Mouse (Mus musculus): ENCODE measurements around the gene Aspscr1. TPM values are rescaled to one million over a fixed set of nuclear protein-coding genes. Genes with fewer than 3 reads are reported as not detected.

Aspscr1 gene
- polyA plus RNA-seq, 1 experiment from 2014 or later: 129 TPM

DNA sequence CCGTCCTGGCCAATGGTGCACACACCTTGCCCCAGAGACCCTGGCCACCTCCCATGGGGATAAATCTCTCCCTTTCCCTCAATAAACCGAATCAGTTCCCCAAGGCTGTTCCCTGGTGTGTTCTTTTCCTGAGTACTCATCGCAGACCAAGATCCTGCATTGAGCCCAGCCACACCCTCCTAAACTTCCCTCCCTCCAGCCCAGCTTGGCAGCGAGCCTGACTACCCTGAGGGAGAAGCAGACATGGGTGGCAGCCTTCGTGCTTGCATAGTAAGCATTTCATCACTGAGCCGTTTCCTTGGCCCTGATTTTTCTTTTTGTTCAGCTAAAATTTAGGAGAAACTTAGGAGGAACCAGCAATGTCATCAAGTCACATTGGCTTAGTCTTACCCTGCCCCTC, 60.7 kb downstream of the Aspscr1 start:
- ATAC-seq (ENCODE audit: low FRiP score, low read depth): no peak
- 58% methylated on average over 6 of the region's 6 CpGs for WGBS
- no peak overlapping the region for H3K27ac ChIP-seq

DNA sequence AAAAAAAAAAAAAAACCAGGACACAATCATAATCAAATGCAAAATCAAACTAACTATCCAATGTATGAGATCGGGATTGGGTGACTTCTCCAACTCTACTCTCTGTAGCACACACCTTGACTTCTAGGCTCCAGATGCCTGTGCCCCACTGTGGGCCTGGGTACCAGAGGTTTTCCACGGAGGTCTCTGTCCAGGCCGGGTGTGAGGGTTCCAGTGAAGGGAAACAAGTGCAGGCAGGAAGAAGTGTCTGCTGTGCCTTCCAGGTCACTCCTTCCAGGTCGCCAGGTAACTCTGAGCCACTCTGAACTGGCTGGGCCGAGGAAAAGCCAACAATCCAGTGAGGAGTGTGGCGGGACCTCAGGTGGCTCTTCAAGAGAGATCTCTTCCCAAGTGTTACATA, 63.7 kb downstream of the Aspscr1 start:
- 72% methylated on average over 6 of the region's 6 CpGs for WGBS
- Histone ChIP-seq H3K4me3 (no peak overlapping the region), H3K4me2 (replicated peaks) (no peak overlapping the region), H3K27me3 (no peaks in the 10 kb centered on the region), H3K9ac (no peak overlapping the region), H3K9me3 (no peaks in the 10 kb centered on the region), H3K27ac (no peak overlapping the region), H3K4me1 (peaks cover 11% of the 10 kb centered on the region), H3K36me3 (no peaks in the 10 kb centered on the region)
- no peak for ATAC-seq (ENCODE audit: low FRiP score, low read depth)

More for the DNA sequence above, 60.7 kb downstream of the Aspscr1 start:
- Histone ChIP-seq H3K4me3 (no peak overlapping the region), H3K9ac (no peak overlapping the region), H3K27me3 (no peaks in the 10 kb centered on the region), H3K4me1 (peaks cover 18% of the 10 kb centered on the region), H3K4me2 (replicated peaks) (no peak overlapping the region), H3K9me3 (no peaks in the 10 kb centered on the region), H3K36me3 (no peaks in the 10 kb centered on the region)

GRCm38 (mm10) chr11:120740981-120741380, 68.2 kb downstream of the Aspscr1 start:
- ATAC-seq (ENCODE audit: low FRiP score, low read depth): no peak

GRCm38 (mm10) chr11:120744121-120744701, 71.4 kb downstream of the Aspscr1 start:
- H3K4me1 ChIP-seq: no peaks in the 10 kb centered on the region; the same call in 1 of the 2 replicates
- H3K4me2 ChIP-seq (replicated peaks): no peak overlapping the region
- H3K4me3 ChIP-seq: no peak overlapping the region
- H3K36me3 ChIP-seq: no peaks in the 10 kb centered on the region
- no peak for ATAC-seq (ENCODE audit: low FRiP score, low read depth)
- 61% methylated on average over 7 of the region's 7 CpGs for WGBS
- no peak overlapping the region for H3K9ac ChIP-seq
- no peaks in the 10 kb centered on the region for H3K9me3 ChIP-seq
- no peaks in the 10 kb centered on the region for H3K27me3 ChIP-seq
- no peak overlapping the region for H3K27ac ChIP-seq

More at GRCm38 (mm10) chr11:120740981-120741380, 68.2 kb downstream of the Aspscr1 start:
- no peak overlapping the region for H3K27ac ChIP-seq
- H3K4me3 ChIP-seq: no peak overlapping the region
- H3K27me3 ChIP-seq: no peaks in the 10 kb centered on the region
- H3K9me3 ChIP-seq: no peaks in the 10 kb centered on the region
- H3K9ac ChIP-seq: no peak overlapping the region
- no peak overlapping the region for H3K4me2 ChIP-seq (replicated peaks)
- H3K4me1 ChIP-seq: no peaks in the 10 kb centered on the region
- WGBS: 84% methylated on average over 5 of the region's 5 CpGs
- H3K36me3 ChIP-seq: no peaks in the 10 kb centered on the region

GRCm38 (mm10) chr11:120747974-120748373, 75.2 kb downstream of the Aspscr1 start:
- Histone ChIP-seq H3K4me3 (no peak overlapping the region), H3K36me3 (no peaks in the 10 kb centered on the region), H3K27me3 (no peaks in the 10 kb centered on the region), H3K9me3 (no peaks in the 10 kb centered on the region), H3K27ac (no peak overlapping the region), H3K4me1 (no peaks in the 10 kb centered on the region; the same call in 1 of the 2 replicates), H3K9ac (no peak overlapping the region), H3K4me2 (replicated peaks) (no peak overlapping the region)
- 30% methylated on average over 4 of the region's 4 CpGs for WGBS
- no peak for ATAC-seq (ENCODE audit: low FRiP score, low read depth)

DNA sequence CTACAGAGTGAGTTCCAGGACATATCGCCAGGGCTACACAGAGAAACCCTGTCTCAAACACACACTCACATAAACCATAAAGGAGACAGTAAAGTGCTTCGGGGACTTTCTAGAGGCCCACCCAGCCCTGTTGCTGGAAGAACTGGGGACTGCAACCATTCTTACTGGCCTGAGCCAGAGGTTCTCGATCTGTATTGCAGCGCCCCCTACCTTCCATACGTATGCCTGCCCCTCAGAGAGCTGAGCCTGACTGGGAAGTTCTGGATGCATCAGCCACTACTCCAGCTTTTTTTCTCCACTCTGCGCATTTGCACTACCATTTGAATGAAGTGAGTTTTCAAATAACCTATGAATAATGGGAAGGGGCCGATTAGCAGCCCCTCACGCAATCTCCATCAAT, 76.7 kb downstream of the Aspscr1 start:
- no peaks in the 10 kb centered on the region for H3K27me3 ChIP-seq
- no peaks in the 10 kb centered on the region for H3K9me3 ChIP-seq
- no peak overlapping the region for H3K4me3 ChIP-seq
- no peak overlapping the region for H3K9ac ChIP-seq
- H3K4me1 ChIP-seq: no peaks in the 10 kb centered on the region; the same call in 1 of the 2 replicates
- H3K36me3 ChIP-seq: no peaks in the 10 kb centered on the region
- no peak overlapping the region for H3K4me2 ChIP-seq (replicated peaks)
- no peak overlapping the region for H3K27ac ChIP-seq
- 62% methylated on average over 8 of the region's 8 CpGs for WGBS
- no peak for ATAC-seq (ENCODE audit: low FRiP score, low read depth)

DNA sequence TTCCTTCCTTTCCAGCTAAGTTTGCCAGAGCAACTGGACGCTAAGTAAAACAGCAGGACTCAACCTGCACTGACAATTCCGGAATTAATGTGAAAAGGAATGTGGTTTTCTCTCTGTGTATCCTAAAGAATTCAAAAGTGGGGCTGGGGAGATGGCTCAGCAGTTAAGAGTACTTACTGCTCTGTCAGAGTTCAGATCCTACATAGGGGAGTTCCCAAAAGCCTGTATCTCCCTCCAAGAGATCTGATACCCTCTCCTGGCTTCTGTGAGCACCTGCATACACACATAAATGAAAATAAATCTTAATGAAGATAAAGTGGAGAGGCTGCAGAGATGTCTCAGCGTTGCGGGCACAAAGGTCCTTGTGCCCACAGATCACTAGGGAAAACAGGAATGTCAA, 78.8 kb downstream of the Aspscr1 start:
- no peak overlapping the region for H3K4me2 ChIP-seq (replicated peaks)
- H3K9ac ChIP-seq: no peak overlapping the region
- no peak overlapping the region for H3K4me3 ChIP-seq
- H3K9me3 ChIP-seq: peaks cover 1% of the 10 kb centered on the region; the same call in 1 of the 2 replicates
- no peaks in the 10 kb centered on the region for H3K27me3 ChIP-seq
- H3K27ac ChIP-seq: no peak overlapping the region
- H3K4me1 ChIP-seq: no peaks in the 10 kb centered on the region; the same call in 1 of the 2 replicates
- WGBS: 70% methylated on average over 4 of the region's 4 CpGs
- no peak for ATAC-seq (ENCODE audit: low FRiP score, low read depth)
- no peaks in the 10 kb centered on the region for H3K36me3 ChIP-seq

Small RNA genes lying within 50 kb of the gene (microRNA-seq; reads per million reads assigned to microRNA genes)
- gene Mir6936: 1.0 reads per million

Other genes starting within 250 kb of the Aspscr1 start
- 34.3 and 37.6 TPM in 2 replicates for gene Nploc4, start 235.3 kb upstream of the Aspscr1 start, polyA plus RNA-seq (2015; fragmentation: Nextera tagmentation; extraction: Ambion mirVana)
- gene Tspan10, start 230.3 kb upstream of the Aspscr1 start, polyA plus RNA-seq (2015; fragmentation: Nextera tagmentation; extraction: Ambion mirVana): 0.14 TPM in 1 of 2 replicates, not detected in the other
- 0.38 and 0.39 TPM in 2 replicates for gene Pde6g, start 219.5 kb upstream of the Aspscr1 start, polyA plus RNA-seq (2015; fragmentation: Nextera tagmentation; extraction: Ambion mirVana)
- 12.2 and 12.4 TPM in 2 replicates for gene Oxld1, start 214.9 kb upstream of the Aspscr1 start, polyA plus RNA-seq (2015; fragmentation: Nextera tagmentation; extraction: Ambion mirVana)
- gene Ccdc137, start 214.9 kb upstream of the Aspscr1 start, polyA plus RNA-seq (2015; fragmentation: Nextera tagmentation; extraction: Ambion mirVana): 37.1 and 41.7 TPM in 2 replicates
- gene Arl16, start 205.4 kb upstream of the Aspscr1 start, polyA plus RNA-seq (2015; fragmentation: Nextera tagmentation; extraction: Ambion mirVana): 65.8 and 67.9 TPM in 2 replicates
- 120 and 124 TPM in 2 replicates for gene Mrpl12, start 188.4 kb upstream of the Aspscr1 start, polyA plus RNA-seq (2015; fragmentation: Nextera tagmentation; extraction: Ambion mirVana)
- gene Slc25a10, start 181.1 kb upstream of the Aspscr1 start, polyA plus RNA-seq (2015; fragmentation: Nextera tagmentation; extraction: Ambion mirVana): 46.8 and 49.0 TPM in 2 replicates
- 6.3 and 7.3 TPM in 2 replicates for gene Gcgr, start 142.3 kb upstream of the Aspscr1 start, polyA plus RNA-seq (2015; fragmentation: Nextera tagmentation; extraction: Ambion mirVana)
- gene Mcrip1, start 123.2 kb upstream of the Aspscr1 start, polyA plus RNA-seq (2015; fragmentation: Nextera tagmentation; extraction: Ambion mirVana): 245 TPM in 2 replicates
- 0.59 and 0.94 TPM in 2 replicates for gene Ppp1r27, start 121.8 kb upstream of the Aspscr1 start, polyA plus RNA-seq (2015; fragmentation: Nextera tagmentation; extraction: Ambion mirVana)
- 775 and 791 TPM in 2 replicates for gene P4hb, start 99.7 kb upstream of the Aspscr1 start, polyA plus RNA-seq (2015; fragmentation: Nextera tagmentation; extraction: Ambion mirVana)
- 530 and 555 TPM in 2 replicates for gene Arhgdia, start 91.3 kb upstream of the Aspscr1 start, polyA plus RNA-seq (2015; fragmentation: Nextera tagmentation; extraction: Ambion mirVana)
- 480 and 508 TPM in 2 replicates for gene Alyref, start 74.6 kb upstream of the Aspscr1 start, polyA plus RNA-seq (2015; fragmentation: Nextera tagmentation; extraction: Ambion mirVana)
- gene Anapc11, start 74.6 kb upstream of the Aspscr1 start, polyA plus RNA-seq (2015; fragmentation: Nextera tagmentation; extraction: Ambion mirVana): 217 and 222 TPM in 2 replicates
- gene Npb, start 64.5 kb upstream of the Aspscr1 start, polyA plus RNA-seq (2015; fragmentation: Nextera tagmentation; extraction: Ambion mirVana): 2.3 and 2.8 TPM in 2 replicates
- gene Pcyt2, start 55.0 kb upstream of the Aspscr1 start, polyA plus RNA-seq (2015; fragmentation: Nextera tagmentation; extraction: Ambion mirVana): 150 and 153 TPM in 2 replicates
- gene Sirt7, start 47.7 kb upstream of the Aspscr1 start, polyA plus RNA-seq (2015; fragmentation: Nextera tagmentation; extraction: Ambion mirVana): 25.6 and 28.8 TPM in 2 replicates
- gene Mafg, start 39.4 kb upstream of the Aspscr1 start, polyA plus RNA-seq (2015; fragmentation: Nextera tagmentation; extraction: Ambion mirVana): 27.0 and 28.9 TPM in 2 replicates
- gene Pycr1, start 29.2 kb upstream of the Aspscr1 start, polyA plus RNA-seq (2015; fragmentation: Nextera tagmentation; extraction: Ambion mirVana): 43.7 and 45.6 TPM in 2 replicates
- gene Myadml2, start 24.8 kb upstream of the Aspscr1 start, polyA plus RNA-seq (2015; fragmentation: Nextera tagmentation; extraction: Ambion mirVana): 0.36 and 1.3 TPM in 2 replicates
- 4.3 and 6.5 TPM in 2 replicates for gene Notum, start 11.8 kb upstream of the Aspscr1 start, polyA plus RNA-seq (2015; fragmentation: Nextera tagmentation; extraction: Ambion mirVana)
- 139 and 145 TPM in 2 replicates for gene Cenpx, start 40.8 kb downstream of the Aspscr1 start, polyA plus RNA-seq (2015; fragmentation: Nextera tagmentation; extraction: Ambion mirVana)
- gene Lrrc45, start 41.0 kb downstream of the Aspscr1 start, polyA plus RNA-seq (2015; fragmentation: Nextera tagmentation; extraction: Ambion mirVana): 66.2 and 75.4 TPM in 2 replicates
- gene Rac3, start 48.5 kb downstream of the Aspscr1 start, polyA plus RNA-seq (2015; fragmentation: Nextera tagmentation; extraction: Ambion mirVana): 66.2 and 70.5 TPM in 2 replicates
- gene Dcxr, start 54.3 kb downstream of the Aspscr1 start, polyA plus RNA-seq (2015; fragmentation: Nextera tagmentation; extraction: Ambion mirVana): 15.6 and 16.2 TPM in 2 replicates
- gene Cbr2, start 59.1 kb downstream of the Aspscr1 start, polyA plus RNA-seq (2015; fragmentation: Nextera tagmentation; extraction: Ambion mirVana): 7.7 and 10.1 TPM in 2 replicates
- 4.5 and 4.9 TPM in 2 replicates for gene Hmga1b, start 89.8 kb downstream of the Aspscr1 start, polyA plus RNA-seq (2015; fragmentation: Nextera tagmentation; extraction: Ambion mirVana)
- gene Rfng, start 111.2 kb downstream of the Aspscr1 start, polyA plus RNA-seq (2015; fragmentation: Nextera tagmentation; extraction: Ambion mirVana): 43.8 and 48.4 TPM in 2 replicates
- gene Gps1, start 111.3 kb downstream of the Aspscr1 start, polyA plus RNA-seq (2015; fragmentation: Nextera tagmentation; extraction: Ambion mirVana): 240 and 241 TPM in 2 replicates
- 66.6 TPM in 2 replicates for gene Dus1l, start 123.4 kb downstream of the Aspscr1 start, polyA plus RNA-seq (2015; fragmentation: Nextera tagmentation; extraction: Ambion mirVana)
- 49.8 and 53.9 TPM in 2 replicates for gene Fasn, start 151.6 kb downstream of the Aspscr1 start, polyA plus RNA-seq (2015; fragmentation: Nextera tagmentation; extraction: Ambion mirVana)

All from limb, embryonic 13.5 days (tissue).